In the genomic region with DNA sequence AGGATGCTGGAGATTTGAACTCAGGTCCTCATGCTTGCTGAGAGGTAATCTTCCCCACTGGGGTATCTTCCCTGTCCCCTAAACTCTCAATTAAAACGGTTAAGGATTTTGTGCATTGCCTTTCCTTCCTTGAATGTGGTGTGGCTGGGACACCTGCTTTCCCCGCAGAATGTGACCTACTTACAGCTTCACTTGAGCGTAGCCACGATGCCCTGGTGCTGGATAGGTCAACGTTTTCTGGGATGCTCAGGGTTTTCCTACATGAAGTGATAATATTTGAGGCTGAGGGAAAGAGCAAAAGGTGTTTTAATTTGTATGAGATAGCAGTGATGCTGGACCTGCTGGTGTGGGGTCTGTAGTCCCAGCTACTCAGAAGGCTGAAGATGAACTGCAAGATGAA, we compare ENCODE assay signal across 16 mouse cellular contexts.
DNase-seq lines count a peak whose midpoint lies in the region; ATAC-seq lines count a peak whose summit lies in the region.
"Had no signal": no experiment of that assay in that cellular context is flagged by ENCODE, and none has a peak within 500 bp of the region (broad histone marks: within the 10 kb centered on the region; RNA-seq: fewer than 3 reads in every experiment).

No protein-coding gene starts in this region.

- DNase-seq in cerebellum, postnatal 10 days: no peak
- peak; percentile 40 for DNase-seq in cerebellum, adult 8-10 months
- DNase-seq in cerebellum, adult 11 months: no peak
- peak; percentile 54 for DNase-seq in brain, adult 2 months (ENCODE audit: low read depth, low spot score)
- DNase-seq: adrenal gland, adult 8-10 months; adrenal gland, postnatal 14 days; adrenal gland, postnatal 36 days; B cell, adult 2 months; cerebellum, adult 9-11 months; embryo, embryonic 11 days had no signal

- peak; percentile 49; the same call in 1 of the 2 replicates for ATAC-seq in cerebellum, adult (ENCODE audit: insufficient number of reproducible peaks, low FRiP score, low TSS enrichment)
- ATAC-seq: activated CD4-positive, CD25-positive, alpha-beta regulatory T cell, adult 4 months; CD4-positive, CD25-positive, alpha-beta regulatory T cell, adult 4 months; forebrain, embryonic 14.5 days; forebrain, embryonic 16.5 days; Patski had no signal

Comparison
In these comparisons a context has a peak if more than half of its experiments do, and no peak if none do; other contexts are left out.
1. DNase-seq: peak in cerebellum, adult 8-10 months (single experiment) and brain, adult 2 months (single experiment); none in cerebellum, postnatal 10 days (0 of 2) and cerebellum, adult 11 months (single experiment).